Mouse (Mus musculus): Measurements from ENCODE around the gene Gm42878.
"Not testable (repeated sequence)": the region's sequence is repeated elsewhere in the genome, so short reads cannot be mapped to it uniquely, and the experiment has no call there.

The Gm42878 gene

GRCm38 (mm10) chr5:121566035-121566681 lies 20.9 kb upstream of the Gm42878 start:
- no peak for DNase-seq (ENCODE audit: extremely low spot score, low read depth, low spot score)

GRCm38 (mm10) chr5:121564468-121564895 lies 19.2 kb upstream of the Gm42878 start:
- peak; percentile 90 for DNase-seq (ENCODE audit: extremely low spot score, low read depth, low spot score)

DNA sequence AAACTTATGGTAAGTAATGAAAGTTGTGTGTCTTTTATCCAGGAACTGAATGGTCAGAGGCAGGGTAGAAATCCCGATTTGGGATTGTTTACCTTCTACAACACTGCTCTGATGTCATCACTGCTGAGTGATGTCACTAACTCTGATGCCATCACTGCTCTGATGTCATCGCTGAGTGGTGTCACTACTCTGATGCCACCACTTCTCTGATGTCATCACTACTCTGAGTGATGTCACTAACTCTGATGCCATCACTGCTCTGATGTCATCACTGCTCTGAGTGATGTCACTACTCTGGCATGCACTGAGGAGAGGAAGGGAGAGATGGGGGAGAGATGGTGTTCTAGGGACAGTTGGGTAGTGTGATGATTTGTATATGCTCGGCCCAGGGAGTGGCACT lies 17.2 kb upstream of the Gm42878 start:
- no peak for DNase-seq (ENCODE audit: extremely low spot score, low read depth, low spot score)

DNA sequence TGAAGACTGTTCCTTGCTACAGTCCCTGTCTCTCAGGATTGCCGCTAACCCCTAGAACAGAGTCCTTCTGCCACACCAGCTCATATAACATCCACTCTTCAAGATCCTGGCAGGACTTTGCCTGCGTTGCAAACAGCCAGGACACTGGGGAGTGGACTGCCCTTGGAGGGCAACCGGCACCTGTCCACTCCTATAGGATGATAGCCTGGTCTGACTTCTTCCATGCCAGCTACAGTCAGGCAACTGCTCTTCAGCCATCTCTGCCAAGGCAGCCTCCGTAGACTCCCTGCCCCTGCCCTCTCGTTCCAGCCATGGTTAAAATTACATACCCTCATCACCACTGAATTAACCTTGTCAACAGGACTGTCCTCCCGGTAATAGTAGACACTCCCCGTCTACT lies 3.9 kb upstream of the Gm42878 start:
- DNase-seq (ENCODE audit: extremely low spot score, low read depth, low spot score), result no peak

DNA sequence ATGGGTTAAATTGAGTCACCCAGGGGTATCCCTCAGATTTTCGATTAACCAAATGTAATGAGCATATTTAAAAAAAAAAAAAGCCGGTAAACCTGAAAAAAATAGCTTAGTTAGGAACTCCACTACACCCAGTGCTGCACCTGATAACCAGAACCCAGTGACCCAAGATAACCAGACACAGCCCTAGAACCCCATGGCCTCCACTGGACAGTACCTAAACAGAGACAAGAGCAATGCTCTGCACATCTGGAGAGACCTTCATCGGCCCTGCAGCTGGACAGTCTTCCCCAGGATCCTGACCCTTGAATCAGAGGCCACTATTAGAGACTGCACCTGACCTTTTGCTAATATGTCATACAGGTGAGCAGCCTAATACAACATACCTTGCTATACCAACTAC lies 1.8 kb upstream of the Gm42878 start:
- DNase-seq (ENCODE audit: extremely low spot score, low read depth, low spot score), result no peak

DNA sequence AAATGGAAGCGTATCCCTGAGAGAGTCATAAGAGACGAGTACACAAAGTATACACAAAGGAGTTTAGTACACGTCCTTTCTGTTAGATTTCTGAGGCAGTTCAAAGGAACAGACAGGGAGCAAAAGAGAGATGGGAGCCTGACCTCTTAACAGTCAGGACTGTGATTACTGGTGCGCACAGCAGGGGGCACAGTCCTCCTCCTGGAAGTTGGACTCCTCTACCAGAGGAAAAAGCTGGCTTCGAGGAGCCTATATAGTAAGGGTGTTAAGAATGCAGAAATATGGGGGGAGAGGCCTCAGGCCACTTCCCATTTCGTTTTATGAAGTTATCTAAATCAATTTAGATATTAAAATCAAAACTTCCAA lies 1.2 kb upstream of the Gm42878 start:
- no peak for DNase-seq (ENCODE audit: extremely low spot score, low read depth, low spot score)

GRCm38 (mm10) chr5:121545793-121546529 lies 679 bp upstream of the Gm42878 start, which contains the start of gene Mapkapk5:
Gene Mapkapk5 (minus strand): TSS chr5:121545905.
- DNase-seq (ENCODE audit: extremely low spot score, low read depth, low spot score), result peak; percentile 93

GRCm38 (mm10) chr5:121543370-121543769 lies 1.9 kb downstream of the Gm42878 start:
- DNase-seq (ENCODE audit: extremely low spot score, low read depth, low spot score), result no peak

GRCm38 (mm10) chr5:121541235-121541634 lies 4.0 kb downstream of the Gm42878 start:
- no peak for DNase-seq (ENCODE audit: extremely low spot score, low read depth, low spot score)

- no peak for DNase-seq (ENCODE audit: extremely low spot score, low read depth, low spot score)
These were observed 5.2 kb downstream of the Gm42878 start for GRCm38 (mm10) chr5:121540066-121540465.

- DNase-seq (ENCODE audit: extremely low spot score, low read depth, low spot score), result no peak
These were observed 7.7 kb downstream of the Gm42878 start for GRCm38 (mm10) chr5:121537588-121537987.

- DNase-seq (ENCODE audit: extremely low spot score, low read depth, low spot score), result no peak
These were observed 8.2 kb downstream of the Gm42878 start for GRCm38 (mm10) chr5:121536921-121537555.

- DNase-seq (ENCODE audit: extremely low spot score, low read depth, low spot score), result no peak
These were observed 10.2 kb downstream of the Gm42878 start for GRCm38 (mm10) chr5:121535116-121535515.

DNA sequence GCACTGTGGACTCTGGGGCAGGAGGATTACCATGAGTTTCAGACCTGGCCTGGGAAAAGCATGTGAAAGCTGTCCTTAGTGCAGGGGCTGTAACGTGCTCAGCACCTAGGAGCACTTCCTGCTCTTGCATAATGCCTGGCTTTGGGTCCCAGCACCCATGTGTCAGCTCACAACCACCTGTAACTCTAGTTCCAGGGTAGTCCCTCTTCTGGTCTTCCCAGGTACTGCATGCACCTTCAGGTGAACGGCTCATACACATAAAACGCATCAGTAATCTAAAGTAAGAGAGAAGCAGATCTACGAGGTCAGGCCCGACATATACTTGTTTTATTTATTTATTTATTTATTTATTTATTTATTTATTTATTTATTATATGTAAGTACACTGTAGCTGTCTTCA lies 10.8 kb downstream of the Gm42878 start:
- DNase-seq (ENCODE audit: extremely low spot score, low read depth, low spot score), result no peak

DNA sequence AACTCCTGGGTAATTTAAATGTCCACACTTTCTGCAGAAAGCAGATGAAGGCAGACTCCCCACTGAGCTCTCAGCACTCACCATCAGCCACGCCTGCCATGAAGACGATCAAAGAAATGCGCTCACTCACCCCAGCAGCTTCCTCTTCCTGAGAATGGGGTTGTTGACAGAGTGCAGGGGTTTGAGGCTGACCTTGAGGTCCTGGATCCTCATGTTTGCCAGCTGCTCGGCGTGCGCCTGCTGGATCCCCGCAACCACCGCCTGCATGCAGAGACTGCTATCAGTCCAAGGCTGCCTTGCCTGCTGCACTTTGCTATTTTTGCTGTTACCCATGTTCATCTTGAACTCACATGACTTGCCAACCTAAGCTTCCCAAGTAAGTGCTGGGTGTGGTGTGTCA lies 18.3 kb downstream of the Gm42878 start:
- DNase-seq (ENCODE audit: extremely low spot score, low read depth, low spot score), result no peak

DNA sequence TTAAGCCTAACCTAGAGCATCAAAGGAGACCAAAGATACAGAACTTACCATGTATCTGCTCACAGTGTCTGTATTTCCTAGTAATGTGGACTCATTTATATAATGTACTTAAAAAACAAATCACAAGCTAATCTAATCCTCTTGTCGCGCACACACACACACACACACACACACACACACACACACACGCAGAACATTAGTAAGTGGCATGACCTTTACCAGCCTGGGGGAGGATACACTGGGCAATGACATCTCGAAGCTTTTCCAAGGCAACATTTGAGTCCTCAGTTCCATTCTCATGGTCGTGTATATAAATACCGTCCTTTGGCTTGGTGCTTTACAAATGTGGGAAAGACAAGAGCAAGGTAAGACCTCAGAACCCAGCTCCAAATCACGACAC lies 18.8 kb downstream of the Gm42878 start:
- no peak for DNase-seq (ENCODE audit: extremely low spot score, low read depth, low spot score)

- no peak for DNase-seq (ENCODE audit: extremely low spot score, low read depth, low spot score)
These were observed 19.4 kb downstream of the Gm42878 start for GRCm38 (mm10) chr5:121525774-121526450.

GRCm38 (mm10) chr5:121519758-121520157 lies 25.5 kb downstream of the Gm42878 start:
- not testable (repeated sequence) for DNase-seq (ENCODE audit: extremely low spot score, low read depth, low spot score)

DNA sequence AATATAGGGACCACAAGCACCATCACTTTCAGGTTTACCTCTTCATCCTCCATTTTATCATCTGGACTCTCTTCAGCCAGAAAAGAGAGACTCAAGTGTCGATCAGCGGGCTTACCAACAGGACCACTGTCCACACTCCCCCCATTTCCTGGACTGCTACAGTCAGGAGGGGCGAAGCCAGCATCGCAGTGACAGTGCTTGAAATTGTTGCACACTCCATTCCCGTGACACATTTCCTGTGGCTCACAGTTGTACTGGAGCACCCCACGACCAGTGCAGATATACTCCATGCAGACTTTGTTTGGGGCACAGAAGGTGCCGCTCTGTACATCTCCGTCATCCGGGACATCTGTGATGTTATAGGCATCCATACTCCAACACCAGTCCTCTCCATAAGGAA lies 26.3 kb downstream of the Gm42878 start:
- DNase-seq (ENCODE audit: extremely low spot score, low read depth, low spot score), result no peak

DNA sequence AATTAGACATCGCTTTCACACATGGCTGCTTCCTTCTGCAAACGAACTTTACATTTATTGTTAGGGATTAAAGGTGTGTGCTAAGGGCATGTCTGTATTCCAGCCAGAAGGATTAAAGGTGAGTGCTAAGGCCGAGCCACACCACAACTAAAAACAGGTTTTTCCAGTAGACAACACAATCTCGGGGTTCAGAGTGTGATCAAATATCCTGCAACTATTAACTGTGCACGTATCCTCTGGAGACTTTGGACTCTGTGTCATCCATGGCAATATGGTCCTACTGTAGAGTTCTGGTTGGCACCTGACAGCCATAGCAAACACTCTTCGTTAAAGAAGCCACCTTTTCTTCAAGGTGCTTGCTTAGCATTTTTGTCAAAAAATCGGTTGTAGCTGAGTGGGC lies 35.3 kb downstream of the Gm42878 start:
- DNase-seq (ENCODE audit: extremely low spot score, low read depth, low spot score), result no peak

DNA sequence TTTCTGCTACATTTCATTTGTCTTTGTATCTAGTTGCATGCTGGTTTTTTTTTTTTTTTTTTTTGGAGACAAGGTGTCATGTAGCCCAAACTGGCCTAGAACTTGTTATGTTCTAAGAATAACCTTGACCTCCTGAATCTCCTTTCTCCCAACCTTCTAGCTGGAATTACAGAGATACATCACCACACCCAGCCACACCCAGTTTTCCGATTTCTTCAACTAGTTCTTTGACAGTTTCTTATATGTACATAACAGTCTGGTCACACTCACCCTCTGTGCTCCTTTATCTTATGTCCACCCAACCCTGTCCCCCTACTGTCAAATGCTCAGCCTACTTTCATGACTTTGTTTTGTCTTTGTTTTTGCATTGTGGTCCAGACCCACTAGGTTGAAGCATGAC lies 38.4 kb downstream of the Gm42878 start:
- no peak for DNase-seq (ENCODE audit: extremely low spot score, low read depth, low spot score)

DNA sequence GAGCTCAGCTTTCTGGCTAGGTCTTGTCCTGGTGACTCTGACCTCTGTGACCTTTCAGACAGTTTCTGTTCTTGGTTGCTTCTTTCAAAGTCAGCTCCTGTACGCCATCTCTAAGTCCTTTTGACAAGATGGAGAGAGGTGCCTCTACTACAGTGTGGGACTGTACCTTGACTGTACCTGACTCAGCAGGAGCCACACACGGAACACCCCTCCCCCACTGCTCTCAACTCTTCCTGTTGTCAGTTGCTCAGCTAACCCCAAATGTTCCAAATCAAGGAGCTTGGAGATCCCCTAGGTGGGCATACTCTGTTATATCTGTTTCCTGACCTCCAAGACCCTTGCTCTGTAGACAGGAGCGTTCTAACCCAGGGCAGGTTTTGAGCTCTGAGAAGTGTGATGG lies 42.1 kb downstream of the Gm42878 start, which contains the start of gene Adam1b:
Gene Adam1b (minus strand): TSS at position 205 of the 400 bp plus-strand sequence.
- no peak for DNase-seq (ENCODE audit: extremely low spot score, low read depth, low spot score)

Measured in hindlimb bud, embryonic 11.5 days (tissue).